Mouse (Mus musculus) yolk sac, embryonic 10.5 days (tissue): ENCODE data around the gene Lin52.

ENCODE experiments used
- DNase-seq: peaks from one replicate; pipeline ENCODE4 v3.0.0-alpha.2; 2017; ENCODE audit warnings: low spot score

The Lin52 gene

GRCm38 (mm10) chr12:84468701-84469100 lies 17.5 kb downstream of the Lin52 start:
- DNase-seq: no peak

GRCm38 (mm10) chr12:84478937-84479336 lies 27.7 kb downstream of the Lin52 start:
- no peak for DNase-seq

GRCm38 (mm10) chr12:84481251-84481650 lies 30.0 kb downstream of the Lin52 start:
- DNase-seq: peak; percentile 49

- DNase-seq: peak; percentile 75
Measured at GRCm38 (mm10) chr12:84482778-84483585, 31.8 kb downstream of the Lin52 start.

- DNase-seq: no peak
Measured at GRCm38 (mm10) chr12:84487324-84488056, 36.3 kb downstream of the Lin52 start.

GRCm38 (mm10) chr12:84496795-84497194 lies 45.6 kb downstream of the Lin52 start:
- DNase-seq: no peak

GRCm38 (mm10) chr12:84500528-84501263 lies 49.5 kb downstream of the Lin52 start:
- no peak for DNase-seq

GRCm38 (mm10) chr12:84501278-84501677 lies 50.1 kb downstream of the Lin52 start:
- DNase-seq: no peak

GRCm38 (mm10) chr12:84506856-84507255 lies 55.6 kb downstream of the Lin52 start:
- no peak for DNase-seq

GRCm38 (mm10) chr12:84512016-84512415 lies 60.8 kb downstream of the Lin52 start:
- no peak for DNase-seq

GRCm38 (mm10) chr12:84515486-84515885 lies 64.3 kb downstream of the Lin52 start:
- no peak for DNase-seq

GRCm38 (mm10) chr12:84516642-84517041 lies 65.4 kb downstream of the Lin52 start:
- no peak for DNase-seq

- DNase-seq: no peak
Measured at GRCm38 (mm10) chr12:84518018-84518417, 66.8 kb downstream of the Lin52 start.

- DNase-seq: peak; percentile 49
Measured at GRCm38 (mm10) chr12:84523728-84524127, 72.5 kb downstream of the Lin52 start.

- no peak for DNase-seq
Measured at GRCm38 (mm10) chr12:84524147-84525050, 73.2 kb downstream of the Lin52 start.

GRCm38 (mm10) chr12:84525422-84525821 lies 74.2 kb downstream of the Lin52 start:
- peak; percentile 36 for DNase-seq

- DNase-seq: no peak
Measured at GRCm38 (mm10) chr12:84530426-84530825, 79.2 kb downstream of the Lin52 start.

- DNase-seq: no peak
Measured at GRCm38 (mm10) chr12:84531906-84532829, 80.9 kb downstream of the Lin52 start.

GRCm38 (mm10) chr12:84532830-84533199 lies 81.6 kb downstream of the Lin52 start:
- no peak for DNase-seq

- DNase-seq: no peak
Measured at GRCm38 (mm10) chr12:84533706-84534486, 82.7 kb downstream of the Lin52 start.
